Mouse (Mus musculus) gastrocnemius, adult 8-10 months (tissue): ENCODE results near the gene Pgm5. TPM values are rescaled to one million over a fixed set of nuclear protein-coding genes. Genes with fewer than 3 reads are reported as not detected.
"Not testable (repeated sequence)": the region's sequence is repeated elsewhere in the genome, so short reads cannot be mapped to it uniquely, and the experiment has no call there.

ENCODE experiments used
- DNase-seq, 2 experiments: peaks; one replicate each; pipeline ENCODE4 v3.0.0; 2022; ENCODE audit warnings: low spot score in 2 of 2
- total RNA-seq, 4 experiments: library from RNA; stranded (reverse); gene quantifications; 2 replicates each; pipeline ENCODE4 v1.2.4; 2022

Gene Pgm5
- total RNA-seq, 4 experiments from 2014 or later, result 11.8 to 16.9 (median 13.2) TPM

GRCm38 (mm10) chr19:24707071-24707906 lies 154.4 kb downstream of the Pgm5 start:
- no peak for DNase-seq

DNA sequence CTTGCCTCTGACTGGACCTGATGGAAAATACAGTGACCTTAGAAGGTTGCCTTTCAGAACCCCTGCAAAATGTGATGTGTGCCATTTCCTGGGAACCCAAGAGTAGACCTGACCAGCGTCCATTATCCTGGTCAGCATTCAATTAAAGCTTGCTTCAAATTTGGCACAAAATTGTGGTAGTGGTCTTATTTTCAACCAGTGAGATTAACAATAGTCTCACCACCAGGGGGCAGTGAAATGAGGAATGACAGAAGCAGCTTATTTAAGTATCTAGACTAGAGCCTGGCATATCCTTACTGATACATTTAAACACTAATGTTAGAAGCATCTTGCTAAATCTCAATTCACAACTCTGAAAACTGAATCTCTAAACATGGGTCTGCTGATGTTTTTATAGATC lies 156.3 kb downstream of the Pgm5 start:
- no peak for DNase-seq

GRCm38 (mm10) chr19:24704326-24704725 lies 157.3 kb downstream of the Pgm5 start:
- no peak for DNase-seq

- no peak for DNase-seq
Measured at GRCm38 (mm10) chr19:24703680-24704079, 158.0 kb downstream of the Pgm5 start.

- not testable (repeated sequence) for DNase-seq
Measured at GRCm38 (mm10) chr19:24703168-24703567, 158.5 kb downstream of the Pgm5 start.

DNA sequence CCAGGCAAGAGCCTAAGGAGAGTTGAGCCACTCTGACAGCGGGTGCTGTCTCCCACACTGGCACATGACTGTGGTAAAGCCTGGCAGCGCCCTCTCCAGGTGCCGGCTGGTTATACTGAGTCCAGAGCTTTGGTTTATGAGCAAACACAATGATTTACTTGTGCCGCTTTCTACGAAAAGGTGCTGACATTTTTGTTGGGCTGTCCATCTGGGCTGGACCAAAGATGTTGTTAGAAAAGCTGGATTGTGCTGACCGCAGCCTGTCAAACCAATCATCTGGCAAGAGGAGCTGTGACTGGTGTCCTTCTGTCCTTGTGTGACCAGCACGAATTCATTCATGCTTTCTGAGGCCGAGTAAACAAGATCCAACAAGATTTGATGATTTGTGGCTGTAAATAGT lies 159.9 kb downstream of the Pgm5 start:
- DNase-seq, result no peak

- DNase-seq, result no peak
Measured at GRCm38 (mm10) chr19:24700664-24701063, 161.0 kb downstream of the Pgm5 start.

DNA sequence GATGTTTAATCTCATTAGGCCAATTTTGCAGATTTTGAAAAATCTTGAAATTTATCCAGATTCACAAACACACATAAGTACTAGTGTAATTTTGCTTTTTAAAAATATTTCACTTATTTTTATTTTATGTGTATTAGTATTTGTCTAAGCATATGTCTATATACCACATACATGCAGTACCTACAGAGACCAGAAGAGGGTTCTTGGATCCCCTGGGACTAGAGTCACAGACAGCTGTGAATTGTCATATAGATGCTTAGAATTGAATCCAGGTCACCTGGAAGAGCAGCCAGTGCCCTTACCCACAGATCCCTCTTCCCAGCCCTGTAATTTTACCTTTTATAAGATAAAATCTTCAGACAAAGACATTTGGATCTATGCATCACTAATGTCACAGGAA lies 161.7 kb downstream of the Pgm5 start:
- DNase-seq, result no peak

GRCm38 (mm10) chr19:24699196-24699595 lies 162.5 kb downstream of the Pgm5 start:
- no peak for DNase-seq

GRCm38 (mm10) chr19:24698651-24699050 lies 163.0 kb downstream of the Pgm5 start:
- no peak for DNase-seq

DNA sequence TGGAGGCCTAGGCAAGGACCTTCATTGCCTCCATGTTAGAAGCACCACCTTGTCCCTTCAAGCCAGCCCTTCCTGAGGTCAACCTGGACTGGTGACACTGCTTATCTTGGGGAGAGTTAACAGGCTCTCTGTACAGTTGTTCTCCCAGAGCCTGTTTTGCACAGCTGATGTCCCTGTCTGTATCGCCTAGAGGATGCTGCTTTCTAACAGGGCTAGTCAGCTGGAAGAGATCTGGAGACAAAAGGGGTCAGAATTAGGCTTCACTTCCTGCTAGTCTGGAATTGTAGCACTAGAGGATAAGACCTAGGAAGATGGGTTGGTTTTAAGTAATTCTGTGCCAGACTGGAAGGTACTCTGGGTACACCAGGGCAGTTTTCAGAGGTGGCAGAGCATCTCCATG lies 163.7 kb downstream of the Pgm5 start:
- no peak for DNase-seq

DNA sequence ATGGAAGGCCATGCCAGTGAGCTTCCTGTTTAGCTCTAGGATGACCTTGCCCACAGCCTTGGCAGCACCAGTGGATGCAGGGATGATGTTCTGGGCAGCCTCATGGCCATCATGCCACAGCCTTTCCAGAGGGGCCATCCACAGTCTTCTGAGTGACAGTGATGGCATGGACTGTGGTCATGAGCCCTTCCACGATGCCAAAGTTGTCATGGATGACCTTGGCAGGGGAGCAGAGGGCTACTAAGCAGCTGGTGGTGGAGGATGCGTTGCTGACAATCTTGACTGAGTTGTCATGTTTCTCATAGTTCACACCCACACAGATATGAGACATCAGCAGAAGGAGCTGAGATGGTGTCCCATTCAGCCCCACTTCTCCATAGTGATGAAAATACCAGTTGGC lies 169.0 kb downstream of the Pgm5 start:
- DNase-seq, result no peak

DNA sequence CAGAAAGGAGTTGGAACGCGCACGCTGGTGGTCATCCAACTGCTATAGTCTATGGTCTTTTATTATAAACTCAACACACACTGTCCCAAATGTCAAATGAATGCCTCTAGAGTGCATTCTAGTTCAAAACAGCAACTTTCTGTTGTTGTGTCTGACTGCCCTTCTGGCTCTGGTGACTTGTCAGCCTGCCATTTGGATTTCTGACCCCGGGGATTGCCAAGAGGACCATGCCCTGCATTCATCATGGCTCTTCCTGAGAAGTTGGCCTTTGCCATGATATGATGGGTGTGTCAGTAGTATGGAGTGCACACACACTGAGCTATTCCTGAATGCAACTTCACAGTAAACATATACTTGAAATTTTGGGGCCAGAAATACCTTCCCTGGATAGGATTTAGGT lies 172.1 kb downstream of the Pgm5 start:
- no peak for DNase-seq

GRCm38 (mm10) chr19:24688327-24688726 lies 173.3 kb downstream of the Pgm5 start:
- DNase-seq, result no peak

DNA sequence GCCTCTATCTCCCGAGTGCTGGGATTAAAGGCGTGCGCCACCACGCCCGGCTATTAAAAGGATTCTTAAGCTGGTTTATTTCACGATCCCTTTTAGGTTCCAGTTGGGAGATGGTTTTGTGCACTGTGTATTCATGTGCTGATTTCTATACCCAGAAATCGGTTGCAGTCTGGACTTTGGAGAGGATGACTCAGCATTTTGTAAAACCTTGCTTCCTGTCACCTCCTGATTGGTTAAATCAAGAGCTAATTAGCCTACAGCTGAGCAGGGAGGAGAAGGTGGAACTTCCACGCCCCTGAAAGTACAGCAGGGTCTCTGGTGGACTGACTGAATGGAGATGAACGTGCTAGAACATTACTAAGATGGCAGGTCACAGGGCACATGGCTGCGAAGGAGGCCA lies 175.2 kb downstream of the Pgm5 start:
- no peak for DNase-seq

- DNase-seq, result peak in 1 of 2 experiments; percentile 7
Measured at GRCm38 (mm10) chr19:24683016-24683720, 178.5 kb downstream of the Pgm5 start.

GRCm38 (mm10) chr19:24677242-24677984 lies 184.2 kb downstream of the Pgm5 start:
- no peak for DNase-seq

GRCm38 (mm10) chr19:24676429-24676828 lies 185.2 kb downstream of the Pgm5 start:
- DNase-seq, result no peak

- DNase-seq, result no peak
Measured at GRCm38 (mm10) chr19:24673762-24674161, 187.9 kb downstream of the Pgm5 start, which contains the start of gene Tmem252. Gene Tmem252 (plus strand): TSS chr19:24674008.

DNA sequence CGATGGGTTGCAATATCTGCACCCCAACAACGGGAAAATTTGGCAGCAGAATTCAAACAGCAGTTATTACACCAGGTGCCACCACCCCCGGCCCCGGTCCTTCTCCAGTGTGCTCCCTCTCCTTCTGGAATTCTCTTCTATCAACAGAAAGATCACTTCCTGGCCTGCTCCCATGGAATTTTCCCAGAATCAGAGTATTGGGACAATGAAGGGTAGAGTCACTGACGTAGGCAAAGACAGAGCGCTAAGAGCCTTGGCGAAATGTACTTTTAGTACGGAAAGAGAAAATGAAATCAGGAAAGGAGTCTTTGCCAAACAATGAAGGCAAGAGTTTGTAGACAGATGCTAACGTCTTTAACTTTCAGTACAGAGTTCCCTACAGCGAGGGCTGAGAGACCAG lies 188.3 kb downstream of the Pgm5 start:
- no peak for DNase-seq

DNA sequence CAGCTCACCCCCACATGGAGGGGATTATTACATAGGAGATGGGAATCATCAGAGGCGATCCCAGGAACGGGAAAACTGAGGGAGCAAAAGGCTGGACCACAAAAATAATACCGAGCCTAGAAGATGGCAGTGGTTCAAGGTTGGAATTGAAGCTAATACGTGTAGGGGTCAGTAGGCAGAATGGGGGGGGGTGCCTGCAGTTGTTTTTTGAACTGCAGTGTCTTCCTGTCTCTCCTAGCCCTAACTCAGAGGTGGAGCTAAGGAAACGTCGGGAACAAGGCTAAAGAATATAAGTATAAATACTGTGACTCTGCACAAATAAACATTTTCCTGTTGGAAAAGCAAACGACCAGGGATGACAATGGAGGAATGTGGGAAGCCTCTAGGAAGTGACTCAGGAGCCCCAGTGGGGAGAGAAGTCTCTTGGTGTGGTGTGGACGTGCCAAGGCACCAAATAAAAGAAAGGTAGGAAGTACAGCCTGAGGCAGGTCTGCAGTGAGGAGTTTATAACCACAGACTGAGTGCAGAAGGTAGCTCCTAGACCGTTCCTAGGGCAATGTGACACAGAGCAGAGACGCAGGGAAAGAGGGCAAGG lies 189.2 kb downstream of the Pgm5 start:
- DNase-seq, result no peak

DNA sequence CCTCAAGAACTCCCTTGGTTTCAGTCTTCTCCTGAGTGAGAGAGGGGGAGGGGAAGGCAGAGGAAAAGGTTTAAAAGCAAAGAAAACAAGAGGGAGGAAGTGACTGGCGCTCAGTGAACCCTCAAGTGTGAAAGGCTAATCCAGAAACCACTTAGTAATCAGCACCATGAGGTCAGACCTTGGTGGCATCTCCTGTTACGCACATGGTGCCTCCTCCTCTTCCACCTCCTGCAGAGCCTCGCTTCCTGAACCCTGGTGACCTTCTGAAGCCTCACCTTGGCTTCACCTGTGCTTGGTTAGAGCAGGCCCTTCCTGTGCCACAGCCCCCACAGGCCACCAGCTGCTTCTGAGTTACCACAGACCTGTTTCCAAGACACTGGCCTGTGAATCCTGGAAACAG lies 190.1 kb downstream of the Pgm5 start:
- no peak for DNase-seq
